Mouse (Mus musculus): ENCODE results near the gene Arl1.

DNA sequence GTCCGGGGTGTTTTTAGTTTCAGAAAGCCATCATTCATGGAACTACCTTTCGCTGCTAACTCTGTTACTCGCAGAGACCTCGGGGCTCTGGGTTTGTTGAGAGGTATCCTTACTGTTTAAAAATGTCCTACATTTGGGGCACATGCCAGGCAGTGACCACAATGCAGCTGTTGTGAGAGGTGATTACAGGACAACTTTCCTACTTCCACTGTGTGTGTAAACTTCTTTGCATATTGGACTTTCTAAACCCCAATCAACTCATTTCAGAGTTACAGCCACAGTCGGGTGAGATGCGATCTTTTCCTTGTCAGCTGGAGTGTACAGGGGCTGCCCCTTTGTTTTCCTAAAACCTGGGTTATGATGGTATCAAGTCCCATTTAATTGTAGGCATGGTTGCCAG lies 15.0 kb upstream of the Arl1 start:
- TF ChIP-seq MAX (IDR thresholded peaks at IDR 0.05; ENCODE audit: low read length) = no peak
- TF ChIP-seq CTCF (IDR thresholded peaks at IDR 0.05 in 2 of 3, conservative IDR thresholded peaks at IDR 0.05 in 1 of 3; ENCODE audit: control insufficient read depth in 1 of 3, insufficient read depth in 1 of 3, low read depth in 2 of 3, low read length in 3 of 3, poor library complexity in 1 of 3, severe bottlenecking in 1 of 3) = no peak
- no peak for TF ChIP-seq EP300 (IDR thresholded peaks at IDR 0.05; ENCODE audit: low read depth in 1 of 2, low read length in 2 of 2)
- no peak for TF ChIP-seq JUND (IDR thresholded peaks at IDR 0.05; ENCODE audit: low read depth, low read length)
- TF ChIP-seq USF2 (IDR thresholded peaks at IDR 0.05; ENCODE audit: borderline replicate concordance in 1 of 2, insufficient read depth in 1 of 2, low read depth in 1 of 2, low read length in 2 of 2) = no peak

Data from MEL (cell line).